13 mouse cellular contexts compared by ENCODE assay signal in genomic region chr1:59701766-59702165, GRCm38 (mm10). TPM values are rescaled to one million over a fixed set of nuclear protein-coding genes. Genes with fewer than 3 reads are reported as not detected.
DNase-seq lines count a peak whose midpoint lies in the region; ATAC-seq and TF ChIP-seq lines count a peak whose summit lies in the region.
"Had no signal": no experiment of that assay in that cellular context is flagged by ENCODE, and none has a peak within 500 bp of the region (broad histone marks: within the 10 kb centered on the region; RNA-seq: fewer than 3 reads in every experiment).

No protein-coding gene starts in this region.

- 85% methylated on average over 1 of the region's 1 CpGs for WGBS in liver, embryonic 14.5 days (ENCODE audit: insufficient replicate concordance)

- DNase-seq in adrenal gland, postnatal 14 days = peak; percentile 15
- no peak for DNase-seq in adrenal gland, adult 18-20 months (ENCODE audit: low spot score in 2 of 2)
- peak; percentile 9 to 15 for DNase-seq in heart, postnatal 36 days
- no peak for DNase-seq in heart, adult 9 months (ENCODE audit: low spot score in 2 of 2)
- DNase-seq in liver, embryonic 14.5 days (ENCODE audit: low read depth in 3 of 3, low spot score in 3 of 3) = no peak
- no peak for DNase-seq in liver
- DNase-seq in lung, postnatal 14 days = peak; percentile 54
- DNase-seq: kidney, adult 9 months; retina, postnatal 1 day; spleen, adult 18-20 months had no signal

- H3K9me3 ChIP-seq in liver, embryonic 14.5 days (ENCODE audit: control insufficient read depth, low read length) = no peaks in the 10 kb centered on the region
- H3K9me3 ChIP-seq: G1E had no signal

- peak; percentile 8; the same call in 1 of the 2 replicates for TF ChIP-seq CTCF in liver, embryonic 14.5 days (IDR thresholded peaks at IDR 0.05; ENCODE audit: low read depth)

- H3K4me1 ChIP-seq in liver, embryonic 14.5 days (replicated peaks; ENCODE audit: control insufficient read depth in 2 of 2, insufficient read depth in 2 of 2, low read length in 1 of 2) = no peaks in the 10 kb centered on the region

- no peak for TF ChIP-seq EP300 in liver, embryonic 14.5 days (IDR thresholded peaks at IDR 0.05; ENCODE audit: low read depth)

- no peaks in the 10 kb centered on the region for H3K27me3 ChIP-seq in liver, embryonic 14.5 days (ENCODE audit: control insufficient read depth, insufficient read depth, low read length)

- no peak overlapping the region for H3K4me2 ChIP-seq in liver, embryonic 14.5 days (ENCODE audit: low read depth)

- H3K9ac ChIP-seq in liver, embryonic 14.5 days (replicated peaks) = no peak overlapping the region

- no peak for ATAC-seq in liver, embryonic 14.5 days (ENCODE audit: insufficient read depth)
- ATAC-seq in megakaryocyte-erythroid progenitor cell, adult 5-6 weeks (replicated peaks; ENCODE audit: low FRiP score, low TSS enrichment, poor library complexity, severe bottlenecking) = no peak

- H3K4me3 ChIP-seq in liver, embryonic 14.5 days (ENCODE audit: insufficient read depth in 1 of 2, low read depth in 2 of 2, low read length in 2 of 2) = no peak overlapping the region
- H3K4me3 ChIP-seq: erythroblast, embryonic 14.5 days had no signal

- no peak overlapping the region for H3K27ac ChIP-seq in liver, embryonic 14.5 days

- intact Hi-C loops in heart, postnatal 36 days (cut with DNase I) = loop anchor here (5.0 to 10.0 kb wide), 3 partner anchors 61 to 263 kb away; partner anchors contain the start of gene Bmpr2

- peaks cover 71% of the 10 kb centered on the region for H3K36me3 ChIP-seq in liver, embryonic 14.5 days (replicated peaks; ENCODE audit: control insufficient read depth, insufficient read depth, low read depth)

RNA-seq across cellular contexts. Expression of gene Nop58, which starts 17.0 kb away (rescaled TPM):
- 136 and 137 TPM in 2 replicates for total RNA-seq in adrenal gland, postnatal 14 days (2021)
- total RNA-seq in adrenal gland, adult 18-20 months (2021) = 100 to 1,000 TPM; 100 to 124 TPM
- 10 to 100 TPM; 24.0 to 32.1 TPM for total RNA-seq in heart, postnatal 36 days (2021)
- polyA plus RNA-seq in liver, embryonic 14.5 days (2012; rRNA removed) = 35.5 and 76.0 TPM in 2 replicates
- 124 and 132 TPM in 2 replicates for polyA plus RNA-seq in liver, embryonic 14.5 days (2014; fragmentation: Nextera tagmentation; extraction: Ambion mirVana)
- 255 and 369 TPM in 2 replicates for total RNA-seq in megakaryocyte-erythroid progenitor cell, adult 5-6 weeks (2014; fragmentation: Nextera tagmentation)
- total RNA-seq in megakaryocyte-erythroid progenitor cell, adult 5-6 weeks (2017) = 2,583 and 2,929 TPM in 2 replicates

RNA-seq across cellular contexts. Expression of gene Sumo1, which starts 31.1 kb away (rescaled TPM):
- total RNA-seq in adrenal gland, postnatal 14 days (2021) = 119 and 131 TPM in 2 replicates
- 100 to 1,000 TPM; 114 to 143 TPM for total RNA-seq in adrenal gland, adult 18-20 months (2021)
- total RNA-seq in heart, postnatal 36 days (2021) = 10 to 100 TPM; 60.7 to 62.3 TPM
- polyA plus RNA-seq in liver, embryonic 14.5 days (2012; rRNA removed) = 29.6 and 42.5 TPM in 2 replicates
- polyA plus RNA-seq in liver, embryonic 14.5 days (2014; fragmentation: Nextera tagmentation; extraction: Ambion mirVana) = 152 and 153 TPM in 2 replicates
- total RNA-seq in megakaryocyte-erythroid progenitor cell, adult 5-6 weeks (2014; fragmentation: Nextera tagmentation) = 201 and 227 TPM in 2 replicates
- 163 and 238 TPM in 2 replicates for total RNA-seq in megakaryocyte-erythroid progenitor cell, adult 5-6 weeks (2017)

Comparison
In these comparisons a context has a peak if more than half of its experiments do, and no peak if none do; other contexts are left out.
1. DNase-seq: peak in adrenal gland, postnatal 14 days (single experiment), heart, postnatal 36 days (2 of 2) and lung, postnatal 14 days (single experiment); none in adrenal gland, adult 18-20 months (0 of 2), heart, adult 9 months (0 of 2), liver, embryonic 14.5 days (0 of 3) and liver (single experiment).